Mouse (Mus musculus) cerebellum, adult 2 months (tissue): Measurements from ENCODE around the gene Lix1l.

Experiments used
- CTCF ChIP-seq: fragments of 200-500 bp; IDR thresholded peaks from 2 replicates; pipeline ENCODE4 v1.5.1; 2011; ENCODE audit warnings: low read depth, mild to moderate bottlenecking, control low read depth, low read length, moderate library complexity, borderline replicate concordance; ENCODE audit not compliant: insufficient read depth
- POLR2A ChIP-seq: fragments of 200-500 bp; IDR thresholded peaks from 2 replicates; pipeline ENCODE4 v1.6.1; 2011; ENCODE audit warnings: low read length, control low read depth, borderline replicate concordance; ENCODE audit not compliant: insufficient read depth

- TF ChIP-seq CTCF (no peak), POLR2A (no peak)
Measured at GRCm38 (mm10) chr3:96578561-96579238, 22.2 kb upstream of the Lix1l start.
